Mouse (Mus musculus) CH12.LX (cell line): ENCODE results near the gene Cxcr5.

Experiments used
- JUN ChIP-seq: IDR thresholded peaks from 2 replicates; pipeline ENCODE4 v1.6.1; 2011; ENCODE audit warnings: low read depth, mild to moderate bottlenecking, low read length, improper control_type of control experiment, moderate library complexity; ENCODE audit not compliant: insufficient read depth
- NELFE ChIP-seq: IDR thresholded peaks from 2 replicates; pipeline ENCODE4 v1.6.1; 2011; ENCODE audit warnings: low read depth, low read length, improper control_type of control experiment
- ZMIZ1 ChIP-seq: IDR thresholded peaks from 2 replicates; pipeline ENCODE4 v1.6.1; 2012; ENCODE audit warnings: low read depth, mild to moderate bottlenecking, inconsistent platforms, low read length, improper control_type of control experiment

GRCm38 (mm10) chr9:44523686-44524085, 38.0 kb downstream of the Cxcr5 start:
- no peak for TF ChIP-seq NELFE
- no peak for TF ChIP-seq JUN
- TF ChIP-seq ZMIZ1 = no peak
